Mouse (Mus musculus): ENCODE results near the gene Lysmd2. TPM values are rescaled to one million over a fixed set of nuclear protein-coding genes. Genes with fewer than 3 reads are reported as not detected.

Lysmd2 gene
- total RNA-seq (2012; rRNA removed) (16.2 and 18.6 TPM in 2 replicates), total RNA-seq (2014; rRNA removed) (14.2 and 18.1 TPM in 2 replicates), polyA plus RNA-seq (2012; ENCODE audit: insufficient read length, low read depth) (10.4 and 11.7 TPM in 2 replicates)

GRCm38 (mm10) chr9:75625556-75626307 lies at the start of gene Lysmd2:
Gene Lysmd2, plus strand, starts transcription at chr9:75625741.
- Histone ChIP-seq H3K36me3 (replicated peaks in 1 of 2; ENCODE audit: control insufficient read depth in 1 of 2, insufficient read depth in 1 of 2, low read length in 1 of 2) (no peaks in the 10 kb centered on the region), H3K79me2 (replicated peaks; ENCODE audit: control insufficient read depth, extremely low read depth, insufficient read depth, poor library complexity, severe bottlenecking) (peaks cover 35% of the 10 kb centered on the region), H3K27me3 (replicated peaks) (peaks cover 6% of the 10 kb centered on the region), H3K4me3 (replicated peaks in 1 of 3; ENCODE audit: low read depth in 2 of 3, low read length in 2 of 3, poor library complexity in 1 of 3) (peak within 1 kb of the TSS; percentile 61 to 78 (median 72)), H3K27ac (ENCODE audit: insufficient read depth, low read depth) (peak within 1 kb of the TSS; percentile 58), H3K9ac (ENCODE audit: insufficient read depth, low read depth) (peak within 1 kb of the TSS; percentile 92), H3K9me3 (replicated peaks; ENCODE audit: low read length) (peaks cover 4% of the 10 kb centered on the region), H3K4me2 (ENCODE audit: insufficient read depth, low read depth, poor library complexity, severe bottlenecking) (peak within 1 kb of the TSS; percentile 77), H3K4me1 (ENCODE audit: control insufficient read depth in 1 of 2, insufficient read depth in 2 of 2) (peaks cover 20 to 58% of the 10 kb centered on the region in 2 experiments)
- peak; percentile 35 for DNase-seq (ENCODE audit: extremely low read depth)
- in situ Hi-C loops (cut with MboI; ENCODE audit: low pct_ligation_motif_present, low pct_unique_long_range_greater_than_20kb, low sequenced_read_pairs) (no loop called here), dilution Hi-C loops (cut with MboI; ENCODE audit: extremely low pct_ligation_motif_present, extremely low pct_unique_long_range_greater_than_20kb, low sequenced_read_pairs) (no loop called here)
- TF ChIP-seq PAX5 (IDR thresholded peaks at IDR 0.05; ENCODE audit: low read length) (no peak), RCOR1 (conservative IDR thresholded peaks at IDR 0.05; ENCODE audit: low read depth, low read length) (no peak), MAX (IDR thresholded peaks at IDR 0.05; ENCODE audit: low read length) (0 out of 2 replicates have a peak, but pooled peaks have one; percentile 49), IRF4 (IDR thresholded peaks at IDR 0.05; ENCODE audit: low read depth, low read length) (no peak), CHD2 (IDR thresholded peaks at IDR 0.05; ENCODE audit: low read length) (no peak), MAZ (IDR thresholded peaks at IDR 0.05; ENCODE audit: low read depth, low read length) (no peak), JUND (conservative IDR thresholded peaks at IDR 0.05; ENCODE audit: low read depth, low read length) (no peak), SMC3 (IDR thresholded peaks at IDR 0.05; ENCODE audit: low read depth, low read length) (no peak), NELFE (IDR thresholded peaks at IDR 0.05; ENCODE audit: low read depth, low read length) (no peak; the same call in 1 of the 2 replicates), MXI1 (IDR thresholded peaks at IDR 0.05; ENCODE audit: low read depth, low read length) (peak; percentile 70), ETS1 (conservative IDR thresholded peaks at IDR 0.05; ENCODE audit: low read depth, low read length) (no peak), POLR2AphosphoS2 (IDR thresholded peaks at IDR 0.05; ENCODE audit: low read depth, low read length) (no peak), NRF1 (IDR thresholded peaks at IDR 0.05; ENCODE audit: low read depth, low read length) (peak; percentile 68), EP300 (IDR thresholded peaks at IDR 0.05; ENCODE audit: low read length) (no peak), ZC3H11A (IDR thresholded peaks at IDR 0.05; ENCODE audit: low read depth, low read length) (no peak), ZKSCAN1 (IDR thresholded peaks at IDR 0.05; ENCODE audit: borderline replicate concordance, low read depth, low read length) (no peak), GABPA (IDR thresholded peaks at IDR 0.05; ENCODE audit: insufficient replicate concordance, low read depth, low read length) (no peak), ELF1 (IDR thresholded peaks at IDR 0.05; ENCODE audit: low read depth, low read length) (no peak), USF2 (conservative IDR thresholded peaks at IDR 0.05; ENCODE audit: low read depth, low read length) (no peak), ZNF384 (IDR thresholded peaks at IDR 0.05; ENCODE audit: low read depth, low read length) (no peak), KAT2A (IDR thresholded peaks at IDR 0.05; ENCODE audit: insufficient replicate concordance, low read length) (no peak), JUN (IDR thresholded peaks at IDR 0.05; ENCODE audit: insufficient read depth, low read depth, low read length) (no peak), CHD1 (IDR thresholded peaks at IDR 0.05; ENCODE audit: low read depth, low read length) (no peak), SIN3A (IDR thresholded peaks at IDR 0.05; ENCODE audit: low read length) (no peak), E2F4 (IDR thresholded peaks at IDR 0.05; ENCODE audit: insufficient replicate concordance, low read depth, low read length) (no peak), UBTF (IDR thresholded peaks at IDR 0.05; ENCODE audit: low read depth, low read length) (peak; percentile 95; the same call in 1 of the 2 replicates), USF1 (IDR thresholded peaks at IDR 0.05; ENCODE audit: low read depth, low read length) (no peak), POLR2A (IDR thresholded peaks at IDR 0.05; ENCODE audit: low read depth, low read length) (peak; percentile 73), TBP (conservative IDR thresholded peaks at IDR 0.05; ENCODE audit: low read depth, low read length) (no peak), MAFK (IDR thresholded peaks at IDR 0.05; ENCODE audit: insufficient replicate concordance, low read length) (no peak), ZMIZ1 (IDR thresholded peaks at IDR 0.05; ENCODE audit: low read depth, low read length) (peak; percentile 50; the same call in 1 of the 2 replicates), MEF2A (IDR thresholded peaks at IDR 0.05; ENCODE audit: borderline replicate concordance, low read depth, low read length) (0 out of 2 replicates have a peak, but pooled peaks have one; percentile 45), TCF12 (IDR thresholded peaks at IDR 0.05; ENCODE audit: low read depth, low read length) (peak; percentile 60; the same call in 1 of the 2 replicates), BHLHE40 (IDR thresholded peaks at IDR 0.05; ENCODE audit: low read depth, low read length) (peak; percentile 16; the same call in 1 of the 2 replicates), HCFC1 (IDR thresholded peaks at IDR 0.05; ENCODE audit: low read depth, low read length) (no peak)

Data from CH12.LX (cell line).